Mouse (Mus musculus) cerebellum, adult 18-20 months (tissue): ENCODE data around the gene Appl2.

ENCODE experiments used
- DNase-seq, 2 experiments: peaks; one replicate each; pipeline ENCODE4 v3.0.0; 2021

Appl2 gene

DNA sequence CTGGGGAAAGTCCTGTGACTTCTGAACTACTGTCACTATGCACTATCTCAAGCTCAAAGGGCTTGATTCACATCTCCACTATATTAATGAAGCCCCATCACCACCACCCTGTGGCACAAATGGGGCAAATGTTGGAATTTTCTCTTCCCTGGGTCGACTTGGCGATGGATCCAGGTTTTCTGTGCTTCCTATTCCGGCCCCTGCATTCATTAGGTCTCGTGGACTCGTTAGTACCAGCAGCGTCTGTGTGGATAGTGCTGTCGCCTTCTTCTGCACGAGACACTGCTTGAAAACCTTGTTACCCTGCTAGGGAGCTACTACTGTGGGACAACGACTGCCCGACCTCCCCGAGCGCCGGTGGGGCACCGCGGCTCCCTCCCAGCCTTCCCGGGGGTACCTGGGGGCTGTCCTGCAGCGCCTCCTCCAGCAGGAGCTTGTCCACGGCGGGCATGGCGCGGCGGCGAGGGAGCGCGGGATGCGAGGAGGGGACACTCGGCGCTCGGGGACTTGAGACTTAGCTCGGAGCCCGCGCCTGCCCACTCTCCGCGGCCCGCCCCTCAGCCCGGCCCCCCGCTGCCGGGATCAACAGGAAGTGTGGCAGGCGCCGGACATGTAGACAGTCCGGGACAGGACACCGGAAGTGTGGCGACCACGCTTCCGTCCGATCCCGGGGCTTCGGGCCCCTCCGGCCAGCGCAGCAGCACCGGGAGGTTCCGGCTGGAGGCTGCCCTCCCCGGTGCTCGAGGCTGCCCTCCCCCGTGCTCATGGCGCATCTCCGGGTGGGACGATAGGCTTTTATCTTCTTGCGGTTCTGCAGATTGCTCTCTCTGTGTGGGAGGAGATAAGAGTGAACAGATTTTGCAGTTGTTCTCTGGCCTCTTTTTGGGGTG is at the start of gene Appl2:
Gene Appl2 (minus strand): TSS at position 608 of the 890 bp plus-strand sequence.
- DNase-seq: peak; percentile 96

GRCm38 (mm10) chr10:83696226-83696625 is 47.7 kb upstream of the Appl2 start:
- no peak for DNase-seq

DNA sequence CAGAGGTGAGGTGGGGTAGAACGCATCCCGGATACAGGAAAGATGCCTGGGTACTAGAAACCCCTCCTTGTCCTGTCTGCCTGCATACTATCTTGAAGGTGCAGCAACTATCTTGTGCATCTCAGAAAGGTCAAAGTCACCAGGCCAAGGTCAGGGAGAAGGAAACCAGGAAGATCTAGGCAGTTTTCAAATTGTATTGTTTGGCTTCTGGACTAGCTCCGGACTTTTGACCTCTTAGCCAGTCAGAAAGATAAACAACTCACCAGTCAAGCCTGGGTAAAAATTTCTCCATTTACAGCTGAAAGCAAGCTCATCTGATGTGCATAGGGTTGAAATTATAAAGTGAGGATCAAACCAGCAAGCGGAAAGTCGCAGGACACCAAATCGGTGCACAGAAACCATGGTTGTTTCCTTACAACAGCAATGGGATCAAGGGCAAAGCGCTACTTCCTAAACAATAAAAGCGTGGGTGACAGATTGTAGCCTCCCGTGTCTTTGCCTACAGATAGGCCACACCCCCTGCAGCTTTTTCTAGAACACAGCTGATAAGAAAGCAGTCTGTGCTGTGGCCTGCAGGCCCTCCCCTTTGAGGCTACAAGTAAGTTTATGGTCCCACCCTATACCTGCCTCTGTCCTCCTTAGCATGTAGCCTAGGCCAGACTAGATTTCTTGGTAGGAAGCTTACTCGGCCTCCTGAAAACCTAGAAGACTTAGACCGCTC is 43.8 kb upstream of the Appl2 start:
- no peak for DNase-seq

DNA sequence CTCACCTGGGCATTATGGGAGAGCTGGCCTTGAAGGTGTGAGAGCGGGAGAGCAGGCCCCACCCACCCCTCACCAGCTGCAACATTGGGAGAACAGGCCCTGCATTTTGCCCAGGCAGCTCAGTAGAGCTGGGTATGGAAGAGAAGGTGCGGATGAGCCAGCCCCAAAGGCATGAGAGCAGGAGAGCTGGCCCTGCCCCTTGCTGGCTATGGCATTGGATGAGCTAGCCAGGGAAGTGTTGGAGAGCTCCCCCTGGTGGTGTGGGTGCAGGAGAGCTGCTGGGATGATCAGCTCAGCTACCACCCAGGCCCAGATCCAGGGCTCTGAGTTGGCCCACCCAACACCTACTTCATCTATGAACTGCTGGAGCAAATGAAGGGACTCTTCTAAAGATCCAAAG is 39.7 kb upstream of the Appl2 start:
- DNase-seq: peak; percentile 26 to 29

DNA sequence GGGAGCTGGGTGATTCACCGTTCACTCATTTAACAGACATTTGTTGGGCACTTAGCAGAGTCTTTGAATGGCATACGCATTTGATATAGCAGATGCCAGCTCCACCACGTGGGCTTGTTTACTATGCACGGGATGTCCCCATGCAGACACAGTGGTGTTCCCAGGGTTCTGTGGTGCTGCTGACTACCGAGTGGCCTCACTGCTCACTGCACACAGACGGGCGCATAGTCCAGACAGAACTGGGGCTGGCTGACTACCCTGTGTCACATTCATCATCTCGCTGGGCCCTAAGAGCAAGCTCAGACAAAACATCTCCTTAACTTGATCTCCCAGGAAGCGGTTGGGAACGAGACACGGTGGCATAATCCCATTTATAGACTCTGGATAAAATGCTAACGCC is 32.8 kb upstream of the Appl2 start:
- DNase-seq: no peak

GRCm38 (mm10) chr10:83666556-83666955 is 18.0 kb upstream of the Appl2 start:
- DNase-seq: no peak

GRCm38 (mm10) chr10:83661925-83662324 is 13.4 kb upstream of the Appl2 start:
- DNase-seq: no peak

- no peak for DNase-seq
These were observed 12.1 kb upstream of the Appl2 start for GRCm38 (mm10) chr10:83660605-83661004.

DNA sequence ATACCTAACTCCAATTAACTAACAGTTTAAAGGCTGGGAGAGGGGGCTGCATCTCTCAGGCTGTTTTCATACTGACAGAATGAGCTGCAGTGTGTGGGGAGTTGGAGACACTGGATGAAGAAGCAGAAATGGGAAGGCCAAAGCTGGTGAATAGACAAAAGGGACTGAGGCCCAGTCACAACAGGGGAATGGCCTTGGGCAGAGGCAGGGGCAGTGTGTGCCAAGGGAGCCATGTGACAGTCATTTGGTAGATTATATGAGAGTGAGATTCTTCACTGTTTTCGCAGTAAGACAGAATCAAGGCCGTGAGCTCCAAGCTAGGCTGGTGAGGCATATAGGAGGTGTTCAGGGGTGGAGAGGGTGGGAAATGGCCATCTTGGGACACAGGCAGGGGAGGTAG is 6.1 kb upstream of the Appl2 start:
- no peak for DNase-seq

GRCm38 (mm10) chr10:83652205-83652866 is 3.8 kb upstream of the Appl2 start:
- DNase-seq: peak in 1 of 2 experiments; percentile 41

DNA sequence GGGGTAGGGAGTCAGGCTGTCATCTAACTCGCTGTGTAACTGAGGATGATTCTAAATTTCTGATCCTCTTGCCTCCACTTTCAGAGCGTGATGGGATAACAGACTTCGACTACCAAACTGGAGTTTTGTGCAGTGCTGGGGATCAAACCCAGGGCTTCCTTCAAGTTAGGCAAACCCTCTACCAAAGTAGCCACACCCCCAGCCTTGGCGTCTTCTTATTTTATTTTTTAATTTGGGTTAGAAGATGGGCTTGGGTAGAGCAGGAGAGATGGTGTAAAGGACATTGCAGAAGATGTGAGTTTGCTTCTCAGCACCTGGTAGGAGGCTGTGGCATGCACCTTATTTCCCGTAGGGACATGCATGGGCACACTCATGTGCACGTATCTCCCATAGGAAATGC is 499 bp upstream of the Appl2 start:
- DNase-seq: peak in 1 of 2 experiments; percentile 44

- DNase-seq: peak; percentile 46 to 57
These were observed 2.1 kb downstream of the Appl2 start for GRCm38 (mm10) chr10:83646351-83646885.

DNA sequence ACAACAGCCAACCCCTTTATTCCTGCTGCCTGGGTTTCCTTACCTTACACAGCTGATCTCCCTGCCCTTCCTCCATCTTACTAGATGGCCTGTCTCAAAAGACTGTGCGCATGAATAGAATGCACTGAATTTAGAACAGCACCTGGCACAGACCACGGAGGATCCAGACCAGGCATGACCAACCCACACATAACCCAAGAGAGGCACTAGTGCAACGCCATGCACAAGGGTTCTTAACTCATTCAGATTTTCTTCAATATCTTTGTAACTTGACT is 2.9 kb downstream of the Appl2 start:
- peak in 1 of 2 experiments; percentile 49 for DNase-seq

DNA sequence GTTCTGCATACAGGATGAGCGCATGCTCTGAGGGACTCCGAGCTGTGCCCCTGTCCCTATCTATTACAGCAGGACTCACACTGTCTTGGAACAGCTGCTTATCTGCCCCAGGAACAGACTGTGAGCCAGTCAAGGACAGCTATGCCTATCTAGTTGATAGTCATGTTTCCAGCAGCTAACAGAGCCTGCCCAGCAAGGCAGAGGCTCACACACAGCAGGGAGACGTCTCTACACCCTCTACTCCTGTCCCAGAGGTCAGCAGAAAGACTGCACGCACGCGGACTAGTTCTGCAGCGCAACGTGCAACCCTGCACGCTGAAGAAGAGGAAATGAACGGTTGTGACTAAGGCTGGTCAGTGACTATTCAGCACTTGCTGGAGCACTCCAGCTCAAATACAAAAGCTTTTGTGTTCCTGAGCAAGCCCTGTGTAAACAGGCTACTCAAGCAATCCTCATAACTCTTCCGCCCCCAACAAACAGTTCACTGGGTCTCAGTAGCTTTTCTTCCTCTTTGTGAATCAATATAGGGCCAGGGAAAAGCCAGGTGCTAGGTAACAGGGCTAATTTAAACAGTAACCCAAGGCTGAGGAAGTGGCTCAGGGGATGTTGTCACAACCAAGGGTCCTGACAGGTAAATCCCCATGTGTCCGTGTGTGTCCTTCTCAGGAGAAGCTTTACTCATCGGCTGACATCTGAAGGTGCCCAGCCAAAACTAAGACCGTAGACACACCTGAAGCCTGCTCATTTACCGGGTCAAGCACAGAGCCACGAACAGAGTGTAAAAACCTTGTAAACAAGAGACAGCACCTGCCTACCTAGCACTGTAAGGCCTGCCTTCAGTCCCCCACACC is 3.4 kb downstream of the Appl2 start:
- DNase-seq: peak; percentile 46 to 52

- no peak for DNase-seq
These were observed 4.4 kb downstream of the Appl2 start for GRCm38 (mm10) chr10:83644167-83644566.

DNA sequence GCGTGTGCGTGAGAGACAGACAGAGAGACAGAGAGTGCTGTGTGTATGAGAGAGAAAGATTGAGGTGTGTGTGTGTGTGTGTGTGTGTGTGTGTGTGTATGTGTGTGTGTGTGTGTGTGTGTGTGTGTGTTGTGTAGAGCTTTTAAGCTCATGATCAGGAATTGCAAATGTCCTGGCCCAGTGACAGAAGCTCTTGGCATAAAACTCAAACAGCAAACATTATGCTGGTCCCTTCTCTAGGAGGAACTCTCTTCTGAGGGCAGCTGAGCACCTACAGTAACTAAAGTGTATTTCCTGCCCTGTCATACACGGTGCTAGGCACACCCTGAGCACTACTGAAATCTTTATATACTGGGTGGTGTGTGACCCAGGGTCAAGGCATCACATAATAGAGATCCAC is 6.9 kb downstream of the Appl2 start:
- DNase-seq: peak; percentile 46 to 52

DNA sequence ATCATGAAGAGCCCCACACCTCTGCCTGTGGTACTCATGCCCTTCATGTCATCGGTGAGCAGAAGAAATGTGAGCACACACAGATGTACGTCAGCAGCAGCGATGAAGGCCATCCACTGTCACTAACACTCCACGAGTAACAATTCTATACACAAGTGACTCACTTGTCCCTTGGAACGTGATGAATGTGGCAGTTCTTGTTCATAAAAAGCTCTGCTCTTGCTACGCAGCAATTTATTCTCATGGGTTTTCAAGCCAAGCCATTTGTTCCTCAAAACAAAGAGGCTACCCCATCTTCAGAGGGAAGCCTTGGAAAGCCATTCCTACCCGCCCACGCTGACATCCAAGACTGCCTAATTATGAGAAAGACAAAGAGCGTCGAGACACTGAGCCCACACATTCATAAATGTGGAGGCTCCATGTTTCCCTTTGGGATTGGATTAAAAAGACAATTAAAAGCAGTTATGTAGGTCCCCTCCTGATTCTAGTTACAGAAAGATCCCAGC is 8.6 kb downstream of the Appl2 start:
- peak in 1 of 2 experiments; percentile 17 for DNase-seq

- peak; percentile 64 to 68 for DNase-seq
These were observed 11.2 kb downstream of the Appl2 start for GRCm38 (mm10) chr10:83637295-83637694.

- no peak for DNase-seq
These were observed 12.3 kb downstream of the Appl2 start for GRCm38 (mm10) chr10:83636191-83636590.

GRCm38 (mm10) chr10:83634461-83634860 is 14.1 kb downstream of the Appl2 start:
- peak in 1 of 2 experiments; percentile 35 for DNase-seq

GRCm38 (mm10) chr10:83632806-83633374 is 15.6 kb downstream of the Appl2 start:
- DNase-seq: peak; percentile 62 to 67

GRCm38 (mm10) chr10:83631775-83632174 is 16.8 kb downstream of the Appl2 start:
- peak; percentile 64 to 66 for DNase-seq
